Mouse (Mus musculus): ENCODE results near the gene Tacc3. TPM values are rescaled to one million over a fixed set of nuclear protein-coding genes. Genes with fewer than 3 reads are reported as not detected.
A peak's percentile ranks its signal among the peaks of the same experiment; 100 is the strongest.

The Tacc3 gene
- polyA plus RNA-seq, 1 experiment from 2014 or later, result 249 TPM

- ATAC-seq (ENCODE audit: insufficient number of reproducible peaks, insufficient read depth, low FRiP score, low TSS enrichment), result 0 out of 2 replicates have a peak, but pooled peaks have one; percentile 44
- Histone ChIP-seq H3K27me3 (0 out of 2 replicates have a peak, but pooled peaks cover 4% of the 10 kb centered on the region), H3K9ac (no peak overlapping the region), H3K4me1 (peaks cover 4% of the 10 kb centered on the region), H3K27ac (no peak overlapping the region), H3K9me3 (no peaks in the 10 kb centered on the region), H3K4me2 (replicated peaks) (no peak overlapping the region), H3K36me3 (no peaks in the 10 kb centered on the region), H3K4me3 (no peak overlapping the region)
- 46% methylated on average over 7 of the region's 7 CpGs for WGBS
Observed at GRCm38 (mm10) chr5:33683897-33684652, 26.1 kb downstream of the Tacc3 start.

- 0 out of 2 replicates have a peak, but pooled peaks cover 7% of the 10 kb centered on the region for H3K27me3 ChIP-seq
- no peaks in the 10 kb centered on the region for H3K9me3 ChIP-seq
- no peak overlapping the region for H3K4me3 ChIP-seq
- no peak overlapping the region for H3K4me2 ChIP-seq (replicated peaks)
- ATAC-seq (ENCODE audit: insufficient number of reproducible peaks, insufficient read depth, low FRiP score, low TSS enrichment), result no peak
- no peak overlapping the region for H3K9ac ChIP-seq
- no peak overlapping the region for H3K27ac ChIP-seq
- H3K36me3 ChIP-seq, result no peaks in the 10 kb centered on the region
- 63% methylated on average over 4 of the region's 4 CpGs for WGBS
- peaks cover 12% of the 10 kb centered on the region for H3K4me1 ChIP-seq
Observed at GRCm38 (mm10) chr5:33684932-33685331, 27.0 kb downstream of the Tacc3 start.

DNA sequence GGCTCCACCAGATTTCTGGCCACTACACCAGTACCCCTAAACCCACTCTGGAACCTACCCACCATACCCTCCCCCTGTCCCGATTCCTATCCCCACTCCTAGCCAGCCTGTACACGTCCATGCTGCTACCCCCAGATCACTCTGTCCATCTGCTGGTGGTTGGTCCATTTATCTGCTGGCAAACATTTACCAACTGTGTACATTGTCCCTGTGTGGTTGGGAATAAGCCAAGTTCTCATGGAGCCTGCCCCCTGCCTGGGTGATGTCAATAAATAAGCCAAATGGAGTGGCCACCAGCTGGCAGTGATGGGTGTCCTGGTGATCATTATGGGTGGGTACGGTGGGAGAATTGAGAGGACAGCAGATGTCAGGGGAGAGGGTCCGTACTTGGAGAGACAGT is 29.2 kb downstream of the Tacc3 start:
- Histone ChIP-seq H3K9ac (no peak overlapping the region), H3K36me3 (no peaks in the 10 kb centered on the region), H3K4me2 (replicated peaks) (no peak overlapping the region), H3K27me3 (0 out of 2 replicates have a peak, but pooled peaks cover 14% of the 10 kb centered on the region), H3K27ac (no peak overlapping the region), H3K4me1 (peaks cover 17% of the 10 kb centered on the region), H3K9me3 (no peaks in the 10 kb centered on the region), H3K4me3 (no peak overlapping the region)
- ATAC-seq (ENCODE audit: insufficient number of reproducible peaks, insufficient read depth, low FRiP score, low TSS enrichment), result no peak
- 90% methylated on average over 4 of the region's 4 CpGs for WGBS

- Histone ChIP-seq H3K4me3 (no peak overlapping the region), H3K4me2 (replicated peaks) (no peak overlapping the region)
Observed at GRCm38 (mm10) chr5:33688278-33689220, 30.6 kb downstream of the Tacc3 start.

DNA sequence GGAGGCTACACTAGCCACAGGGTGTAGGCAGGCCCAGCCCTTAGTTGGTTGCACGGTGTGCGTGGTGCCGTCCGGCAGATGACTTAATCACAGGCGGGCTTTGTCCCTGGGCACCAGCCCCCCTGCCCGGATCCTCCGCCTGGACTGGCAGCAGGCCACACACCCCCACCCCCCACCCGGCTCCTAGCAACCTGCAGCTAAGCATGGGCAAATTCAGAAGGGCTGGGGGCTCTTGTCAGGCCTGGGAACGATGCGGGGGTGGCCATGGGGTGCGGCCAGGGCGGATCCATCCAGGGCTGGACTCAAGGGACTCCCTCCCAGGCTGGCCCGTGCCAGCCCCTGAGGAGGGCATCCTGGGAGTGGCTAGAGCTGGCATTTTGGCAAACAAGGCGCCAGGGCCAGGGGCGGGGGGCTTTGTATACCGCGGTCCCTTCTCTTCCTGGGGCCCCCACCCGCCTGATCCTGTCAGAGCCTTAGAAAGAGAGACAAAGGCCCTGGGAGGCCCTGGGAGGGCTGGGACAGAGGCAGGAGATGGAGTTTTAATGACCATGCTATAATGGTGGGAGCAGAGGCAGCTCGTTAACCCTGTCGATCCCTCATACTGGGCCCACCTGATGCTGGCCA is 31.4 kb downstream of the Tacc3 start:
- no peak overlapping the region for H3K4me3 ChIP-seq
- 0 out of 2 replicates have a peak, but pooled peaks have one; percentile 1 for ATAC-seq (ENCODE audit: insufficient number of reproducible peaks, insufficient read depth, low FRiP score, low TSS enrichment)
- no peak overlapping the region for H3K27ac ChIP-seq
- no peaks in the 10 kb centered on the region for H3K36me3 ChIP-seq
- peak overlapping the region; percentile 12; the same call in 1 of the 2 replicates for H3K9ac ChIP-seq
- no peak overlapping the region for H3K4me2 ChIP-seq (replicated peaks)
- H3K27me3 ChIP-seq, result peaks cover 20% of the 10 kb centered on the region
- 52% methylated on average over 20 of the region's 20 CpGs for WGBS
- peaks cover 26% of the 10 kb centered on the region for H3K4me1 ChIP-seq
- H3K9me3 ChIP-seq, result no peaks in the 10 kb centered on the region

More at GRCm38 (mm10) chr5:33688278-33689220, 30.6 kb downstream of the Tacc3 start:
- Histone ChIP-seq H3K27me3 (0 out of 2 replicates have a peak, but pooled peaks cover 14% of the 10 kb centered on the region), H3K36me3 (no peaks in the 10 kb centered on the region), H3K4me1 (peaks cover 26% of the 10 kb centered on the region), H3K9me3 (no peaks in the 10 kb centered on the region), H3K9ac (peak overlapping the region; percentile 12; the same call in 1 of the 2 replicates), H3K27ac (no peak overlapping the region)
- no peak for ATAC-seq (ENCODE audit: insufficient number of reproducible peaks, insufficient read depth, low FRiP score, low TSS enrichment)
- 59% methylated on average over 14 of the region's 14 CpGs for WGBS

- H3K27me3 ChIP-seq, result peaks cover 25% of the 10 kb centered on the region
- no peaks in the 10 kb centered on the region for H3K9me3 ChIP-seq
- peaks cover 31% of the 10 kb centered on the region for H3K4me1 ChIP-seq
- 0 out of 2 replicates have a peak, but pooled peaks have one; percentile 0 for ATAC-seq (ENCODE audit: insufficient number of reproducible peaks, insufficient read depth, low FRiP score, low TSS enrichment)
- no peak overlapping the region for H3K4me3 ChIP-seq
- H3K36me3 ChIP-seq, result no peaks in the 10 kb centered on the region
- WGBS, result 78% methylated on average over 11 of the region's 11 CpGs
- H3K9ac ChIP-seq, result 0 out of 2 replicates have a peak overlapping the region, but pooled peaks have one; percentile 12
- no peak overlapping the region for H3K27ac ChIP-seq
- no peak overlapping the region for H3K4me2 ChIP-seq (replicated peaks)
Observed at GRCm38 (mm10) chr5:33689852-33690645, 32.1 kb downstream of the Tacc3 start.

GRCm38 (mm10) chr5:33692393-33692792 is 34.5 kb downstream of the Tacc3 start:
- H3K9me3 ChIP-seq, result no peaks in the 10 kb centered on the region
- H3K36me3 ChIP-seq, result no peaks in the 10 kb centered on the region
- peak overlapping the region; percentile 33 for H3K4me2 ChIP-seq (replicated peaks)
- peaks cover 42% of the 10 kb centered on the region for H3K4me1 ChIP-seq
- H3K27ac ChIP-seq, result peak overlapping the region; percentile 81
- peaks cover 41% of the 10 kb centered on the region for H3K27me3 ChIP-seq
- H3K9ac ChIP-seq, result peak overlapping the region; percentile 12
- ATAC-seq (ENCODE audit: insufficient number of reproducible peaks, insufficient read depth, low FRiP score, low TSS enrichment), result peak; percentile 47
- H3K4me3 ChIP-seq, result no peak overlapping the region; the same call in 1 of the 2 replicates
- 2% methylated on average over 24 of the region's 24 CpGs for WGBS

- Histone ChIP-seq H3K27ac (0 out of 2 replicates have a peak overlapping the region, but pooled peaks have one; percentile 11), H3K4me3 (no peak overlapping the region), H3K9me3 (no peaks in the 10 kb centered on the region), H3K4me2 (replicated peaks) (peak overlapping the region; percentile 91; the same call in 1 of the 2 replicates), H3K9ac (peak overlapping the region; percentile 72; the same call in 1 of the 2 replicates), H3K27me3 (peaks cover 39% of the 10 kb centered on the region), H3K36me3 (no peaks in the 10 kb centered on the region), H3K4me1 (peaks cover 46% of the 10 kb centered on the region)
- 55% methylated on average over 9 of the region's 9 CpGs for WGBS
- ATAC-seq (ENCODE audit: insufficient number of reproducible peaks, insufficient read depth, low FRiP score, low TSS enrichment), result no peak
Observed at GRCm38 (mm10) chr5:33694461-33694847, 36.5 kb downstream of the Tacc3 start.

- H3K4me3 ChIP-seq, result peak overlapping the region; percentile 43
Observed at GRCm38 (mm10) chr5:33694848-33695717, 37.2 kb downstream of the Tacc3 start.

DNA sequence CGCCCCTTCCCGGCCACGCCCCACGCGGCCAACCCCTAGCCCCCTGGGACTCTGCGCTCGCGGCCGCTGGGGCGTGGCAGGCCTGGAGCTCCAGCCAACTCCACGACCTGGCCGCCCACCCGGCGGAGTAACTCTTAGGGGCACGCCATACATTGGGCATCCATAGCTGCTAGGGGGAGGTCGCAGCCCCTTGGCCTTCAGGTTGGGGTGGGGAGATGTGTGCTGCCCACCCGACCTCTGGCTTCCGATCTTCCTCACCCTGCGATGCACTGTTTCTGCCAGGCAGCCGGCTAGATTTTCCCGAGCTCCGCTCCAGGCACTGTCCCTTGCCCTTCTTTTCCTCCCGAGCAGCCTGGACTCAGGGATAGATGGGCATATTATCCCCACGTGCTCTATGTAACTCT is 37.8 kb downstream of the Tacc3 start:
- ATAC-seq (ENCODE audit: insufficient number of reproducible peaks, insufficient read depth, low FRiP score, low TSS enrichment), result no peak
- Histone ChIP-seq H3K9ac (peak overlapping the region; percentile 72), H3K4me2 (replicated peaks) (peak overlapping the region; percentile 91), H3K4me1 (peaks cover 52% of the 10 kb centered on the region), H3K27me3 (peaks cover 31% of the 10 kb centered on the region), H3K9me3 (no peaks in the 10 kb centered on the region), H3K27ac (peak overlapping the region; percentile 66; the same call in 1 of the 2 replicates), H3K4me3 (peak overlapping the region; percentile 43), H3K36me3 (no peaks in the 10 kb centered on the region)
- WGBS, result under 1% methylated on average over 23 of the region's 24 CpGs

More at GRCm38 (mm10) chr5:33694848-33695717, 37.2 kb downstream of the Tacc3 start:
- Histone ChIP-seq H3K9ac (peak overlapping the region; percentile 72), H3K4me1 (peaks cover 46% of the 10 kb centered on the region), H3K4me2 (replicated peaks) (peak overlapping the region; percentile 91), H3K36me3 (no peaks in the 10 kb centered on the region), H3K27me3 (peaks cover 36% of the 10 kb centered on the region), H3K27ac (peak overlapping the region; percentile 66; the same call in 1 of the 2 replicates), H3K9me3 (no peaks in the 10 kb centered on the region)
- ATAC-seq (ENCODE audit: insufficient number of reproducible peaks, insufficient read depth, low FRiP score, low TSS enrichment), result peak; percentile 47; the same call in 1 of the 2 replicates
- WGBS, result 3% methylated on average over 60 of the region's 71 CpGs
